11 mouse cellular contexts compared by ENCODE assay signal in the genomic region with DNA sequence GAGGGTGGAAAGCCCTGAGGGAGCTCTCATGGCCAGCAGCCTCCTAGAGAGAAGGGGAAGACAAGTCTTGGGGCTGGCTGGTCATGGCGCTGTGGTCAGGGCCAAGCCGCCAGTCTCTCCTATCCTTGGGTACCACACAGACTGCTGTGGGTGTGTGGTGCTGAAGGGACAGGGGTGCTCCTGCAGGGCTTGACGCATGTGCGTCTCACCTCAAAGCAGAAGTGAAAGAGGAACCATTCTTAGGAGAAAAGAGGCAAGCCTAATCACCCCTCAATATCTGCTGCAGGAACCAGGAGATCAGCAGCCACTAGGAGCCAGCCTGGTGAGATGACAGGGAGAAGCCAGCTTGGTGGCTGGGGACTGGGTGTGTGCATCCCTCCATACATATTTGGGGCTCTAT. TPM values are rescaled to one million over a fixed set of nuclear protein-coding genes. Genes with fewer than 3 reads are reported as not detected.
DNase-seq lines count a peak whose midpoint lies in the region; ATAC-seq and TF ChIP-seq lines count a peak whose summit lies in the region.
"Had no signal": no experiment of that assay in that cellular context is flagged by ENCODE, and none has a peak within 500 bp of the region (broad histone marks: within the 10 kb centered on the region; RNA-seq: fewer than 3 reads in every experiment).

No protein-coding gene starts in this region.

- TF ChIP-seq CTCF in left cerebral cortex, adult 2 months (IDR thresholded peaks at IDR 0.05), result no peak
- TF ChIP-seq CTCF in lung, embryonic 14.5 days (IDR thresholded peaks at IDR 0.05; ENCODE audit: low read depth), result no peak

- H3K27me3 ChIP-seq in lung, embryonic 14.5 days (ENCODE audit: insufficient read depth, low read length), result no peaks in the 10 kb centered on the region
- H3K27me3 ChIP-seq: neural tube, embryonic 15.5 days had no signal

- H3K27ac ChIP-seq in left cerebral cortex, adult 2 months, result peak overlapping the region; percentile 73; the same call in 1 of the 2 replicates
- H3K27ac ChIP-seq in lung, embryonic 14.5 days (ENCODE audit: low read depth), result no peak overlapping the region

- H3K4me3 ChIP-seq in left cerebral cortex, adult 2 months, result no peak overlapping the region
- H3K4me3 ChIP-seq in lung, embryonic 14.5 days (ENCODE audit: low read depth, low read length), result no peak overlapping the region
- H3K4me3 ChIP-seq: neural tube, embryonic 15.5 days had no signal

- no peaks in the 10 kb centered on the region for H3K36me3 ChIP-seq in lung, embryonic 14.5 days (ENCODE audit: insufficient read depth)
- H3K36me3 ChIP-seq: neural tube, embryonic 15.5 days had no signal

- no peak for DNase-seq in left cerebral cortex, adult 2 months (ENCODE audit: extremely low spot score in 1 of 2, low spot score in 2 of 2)
- no peak for DNase-seq in left cerebral cortex, adult 9 months (ENCODE audit: low spot score in 2 of 2)
- peak; percentile 38 for DNase-seq in ZHBTc4 (ENCODE audit: low read depth, low spot score)
- DNase-seq in lung, embryonic 14.5 days, result peak; percentile 44
- peak; percentile 59 to 61 for DNase-seq in spleen, adult 18-20 months
- DNase-seq in urinary bladder, postnatal 25 days (ENCODE audit: low spot score), result no peak
- no peak for DNase-seq in frontal cortex, postnatal 14 days (ENCODE audit: low spot score in 2 of 2)
- no peak for DNase-seq in cerebellum, adult 11 months
- DNase-seq: gastrocnemius, postnatal 10 days had no signal

- ATAC-seq in lung, embryonic 14.5 days (ENCODE audit: insufficient read depth), result no peak
- ATAC-seq: activated CD4-positive, CD25-positive, alpha-beta regulatory T cell, adult 4 months had no signal

- no peaks in the 10 kb centered on the region for H3K4me1 ChIP-seq in lung, embryonic 14.5 days (ENCODE audit: insufficient read depth)

- WGBS in lung, embryonic 14.5 days, result 30% methylated on average over 4 of the region's 4 CpGs

- intact Hi-C loops in left cerebral cortex, adult 2 months (cut with DNase I), result no loop called here

- no peaks in the 10 kb centered on the region for H3K9me3 ChIP-seq in lung, embryonic 14.5 days (ENCODE audit: low read depth, low read length)
- H3K9me3 ChIP-seq: neural tube, embryonic 15.5 days had no signal

- no peak overlapping the region for H3K9ac ChIP-seq in lung, embryonic 14.5 days
- H3K9ac ChIP-seq: neural tube, embryonic 15.5 days had no signal

- no peak overlapping the region for H3K4me2 ChIP-seq in lung, embryonic 14.5 days
- H3K4me2 ChIP-seq: neural tube, embryonic 15.5 days had no signal

RNA-seq across cellular contexts. Expression of a gene that starts 20.9 kb away (rescaled TPM):
- 1,000 to 10,000 TPM; 1,061 to 1,220 TPM for total RNA-seq in left cerebral cortex, adult 2 months (2021)
- 415 and 431 TPM in 2 replicates for polyA plus RNA-seq in lung, embryonic 14.5 days (2014; fragmentation: Nextera tagmentation; extraction: Ambion mirVana)

Comparison
In these comparisons a context has a peak if more than half of its experiments do, and no peak if none do; other contexts are left out.
1. DNase-seq: peak in ZHBTc4 (single experiment), lung, embryonic 14.5 days (single experiment) and spleen, adult 18-20 months (2 of 2); none in left cerebral cortex, adult 2 months (0 of 2), left cerebral cortex, adult 9 months (0 of 2), urinary bladder, postnatal 25 days (single experiment), frontal cortex, postnatal 14 days (0 of 2) and cerebellum, adult 11 months (single experiment).